In genomic region chr1:87153776-87154500, GRCm38 (mm10) we compare ENCODE assay signal across 10 mouse cellular contexts. TPM values are rescaled to one million over a fixed set of nuclear protein-coding genes. Genes with fewer than 3 reads are reported as not detected.
DNase-seq lines count a peak whose midpoint lies in the region; ATAC-seq and TF ChIP-seq lines count a peak whose summit lies in the region.
"Had no signal": no experiment of that assay in that cellular context is flagged by ENCODE, and none has a peak within 500 bp of the region (broad histone marks: within the 10 kb centered on the region; RNA-seq: fewer than 3 reads in every experiment).

No protein-coding gene starts in this region.

- peaks cover 13% of the 10 kb centered on the region for H3K4me1 ChIP-seq in heart, embryonic 11.5 days (ENCODE audit: control insufficient read depth, insufficient read depth, low read length)
- H3K4me1 ChIP-seq in E14TG2a.4 (replicated peaks; ENCODE audit: low read depth, low read length) = peaks cover 33% of the 10 kb centered on the region
- H3K4me1 ChIP-seq in forebrain, embryonic 16.5 days (replicated peaks; ENCODE audit: control insufficient read depth, insufficient read depth, low read length) = peaks cover 24% of the 10 kb centered on the region
- H3K4me1 ChIP-seq in liver, embryonic 16.5 days (ENCODE audit: control insufficient read depth, low read depth, low read length) = no peaks in the 10 kb centered on the region

- no peaks in the 10 kb centered on the region for H3K36me3 ChIP-seq in heart, embryonic 11.5 days (ENCODE audit: control insufficient read depth, insufficient read depth, low read length)
- H3K36me3 ChIP-seq in E14TG2a.4 (ENCODE audit: insufficient read depth, low read length) = no peaks in the 10 kb centered on the region
- H3K36me3 ChIP-seq in forebrain, embryonic 16.5 days (ENCODE audit: control insufficient read depth, insufficient read depth) = no peaks in the 10 kb centered on the region
- no peaks in the 10 kb centered on the region for H3K36me3 ChIP-seq in liver, embryonic 16.5 days (ENCODE audit: control insufficient read depth, insufficient read depth)

- WGBS in heart, embryonic 11.5 days (ENCODE audit: insufficient replicate concordance) = 2% methylated on average over 64 of the region's 72 CpGs
- WGBS in forebrain, embryonic 16.5 days = under 1% methylated on average over 72 of the region's 72 CpGs
- 1% methylated on average over 72 of the region's 72 CpGs for WGBS in liver, embryonic 16.5 days (ENCODE audit: insufficient replicate concordance)

- peak overlapping the region; percentile 38 for H3K4me3 ChIP-seq in heart, embryonic 11.5 days (ENCODE audit: low read depth, low read length)
- H3K4me3 ChIP-seq in E14TG2a.4 (replicated peaks; ENCODE audit: low read length) = peak overlapping the region; percentile 73
- peak overlapping the region; percentile 52 for H3K4me3 ChIP-seq in forebrain, embryonic 16.5 days (replicated peaks; ENCODE audit: low read length)
- H3K4me3 ChIP-seq in liver, embryonic 16.5 days (ENCODE audit: low read depth, low read length) = peak overlapping the region; percentile 13; the same call in 1 of the 2 replicates

- no peaks in the 10 kb centered on the region for H3K9me3 ChIP-seq in heart, embryonic 11.5 days (replicated peaks; ENCODE audit: control insufficient read depth, low read length)
- H3K9me3 ChIP-seq in E14TG2a.4 (ENCODE audit: low read length) = peaks cover 15% of the 10 kb centered on the region; the same call in 1 of the 2 replicates
- no peaks in the 10 kb centered on the region for H3K9me3 ChIP-seq in forebrain, embryonic 16.5 days (ENCODE audit: control insufficient read depth, low read length)
- no peaks in the 10 kb centered on the region for H3K9me3 ChIP-seq in liver, embryonic 16.5 days (replicated peaks; ENCODE audit: control insufficient read depth, low read length)

- H3K4me2 ChIP-seq in heart, embryonic 11.5 days = peak overlapping the region; percentile 62
- H3K4me2 ChIP-seq in forebrain, embryonic 16.5 days (ENCODE audit: low read length) = peak overlapping the region; percentile 56
- H3K4me2 ChIP-seq in liver, embryonic 16.5 days (ENCODE audit: low read depth, low read length) = peak overlapping the region; percentile 24; the same call in 1 of the 2 replicates

- 0 out of 2 replicates have a peak, but pooled peaks have one; percentile 27 for ATAC-seq in heart, embryonic 11.5 days (replicated peaks; ENCODE audit: insufficient number of reproducible peaks, low FRiP score, low TSS enrichment)
- peak; percentile 37 for ATAC-seq in forebrain, embryonic 16.5 days
- ATAC-seq in liver, embryonic 16.5 days (ENCODE audit: low read depth) = no peak

- no peak for DNase-seq in heart, adult 9 months (ENCODE audit: low spot score in 2 of 2)
- no peak for DNase-seq in adrenal gland, postnatal 4 days (ENCODE audit: low spot score in 2 of 2)
- no peak for DNase-seq in MN1 (ENCODE audit: low spot score)
- no peak for DNase-seq in B cell, adult 2 months
- DNase-seq: heart, postnatal 36 days had no signal

- H3K9ac ChIP-seq in heart, embryonic 11.5 days (ENCODE audit: low read depth, low read length) = no peak overlapping the region
- peak overlapping the region; percentile 46 for H3K9ac ChIP-seq in forebrain, embryonic 16.5 days (replicated peaks; ENCODE audit: low read depth, low read length)
- H3K9ac ChIP-seq in liver, embryonic 16.5 days (ENCODE audit: low read depth, low read length) = no peak overlapping the region

- no peak overlapping the region for H3K27ac ChIP-seq in heart, embryonic 11.5 days (ENCODE audit: low read depth, low read length)
- no peak overlapping the region for H3K27ac ChIP-seq in forebrain, embryonic 16.5 days (ENCODE audit: low read length)
- H3K27ac ChIP-seq in liver, embryonic 16.5 days (ENCODE audit: low read length) = no peak overlapping the region

- TF ChIP-seq CTCF in E14TG2a.4 (conservative IDR thresholded peaks at IDR 0.05; ENCODE audit: low read length) = no peak

- peaks cover 99% of the 10 kb centered on the region for H3K27me3 ChIP-seq in heart, embryonic 11.5 days (ENCODE audit: control insufficient read depth, insufficient read depth, low read length)
- peaks cover 100% of the 10 kb centered on the region for H3K27me3 ChIP-seq in E14TG2a.4 (ENCODE audit: insufficient read depth, low read length)
- H3K27me3 ChIP-seq in forebrain, embryonic 16.5 days (replicated peaks; ENCODE audit: control insufficient read depth, insufficient read depth, low read length) = peaks cover 79% of the 10 kb centered on the region
- H3K27me3 ChIP-seq in liver, embryonic 16.5 days (ENCODE audit: control insufficient read depth, insufficient read depth, low read depth, low read length) = peaks cover 72% of the 10 kb centered on the region

RNA-seq across cellular contexts. Expression of gene Ecel1, which starts 2.4 kb away (rescaled TPM):
- not detected in 2 replicates for polyA plus RNA-seq in heart, embryonic 11.5 days (2014; fragmentation: Nextera tagmentation; extraction: Ambion mirVana)
- 13.4 and 25.3 TPM in 2 replicates for polyA plus RNA-seq in forebrain, embryonic 16.5 days (2015; fragmentation: Nextera tagmentation; extraction: Ambion mirVana)
- polyA plus RNA-seq in liver, embryonic 16.5 days (2015; fragmentation: Nextera tagmentation; extraction: Ambion mirVana) = 0.04 TPM in 1 of 2 replicates, not detected in the other
- 10 to 100 TPM in 1 of 2 experiments, 1 to 10 TPM in 1; 6.9 to 15.1 TPM for total RNA-seq in adrenal gland, postnatal 4 days (2021)
- total RNA-seq: heart, postnatal 36 days had no signal

RNA-seq across cellular contexts. Expression of gene Akp3, which starts 29.2 kb away (rescaled TPM):
- polyA plus RNA-seq in heart, embryonic 11.5 days (2014; fragmentation: Nextera tagmentation; extraction: Ambion mirVana) = not detected in 2 replicates
- not detected in 2 replicates for polyA plus RNA-seq in forebrain, embryonic 16.5 days (2015; fragmentation: Nextera tagmentation; extraction: Ambion mirVana)
- not detected in 2 replicates for polyA plus RNA-seq in liver, embryonic 16.5 days (2015; fragmentation: Nextera tagmentation; extraction: Ambion mirVana)
- not detected for total RNA-seq in adrenal gland, postnatal 4 days (2021)
- total RNA-seq: heart, postnatal 36 days had no signal
- polyA plus RNA-seq: C2C12 had no signal

RNA-seq across cellular contexts. Expression of gene Prss56, which starts 29.2 kb away (rescaled TPM):
- polyA plus RNA-seq in heart, embryonic 11.5 days (2014; fragmentation: Nextera tagmentation; extraction: Ambion mirVana) = not detected in 2 replicates
- 2.8 and 3.1 TPM in 2 replicates for polyA plus RNA-seq in forebrain, embryonic 16.5 days (2015; fragmentation: Nextera tagmentation; extraction: Ambion mirVana)
- polyA plus RNA-seq in liver, embryonic 16.5 days (2015; fragmentation: Nextera tagmentation; extraction: Ambion mirVana) = not detected in 2 replicates
- not detected for total RNA-seq in adrenal gland, postnatal 4 days (2021)
- total RNA-seq: heart, postnatal 36 days had no signal

RNA-seq across cellular contexts. Expression of gene Chrnd, which starts 36.5 kb away (rescaled TPM):
- polyA plus RNA-seq in heart, embryonic 11.5 days (2014; fragmentation: Nextera tagmentation; extraction: Ambion mirVana) = not detected in 2 replicates
- not detected in 2 replicates for polyA plus RNA-seq in forebrain, embryonic 16.5 days (2015; fragmentation: Nextera tagmentation; extraction: Ambion mirVana)
- polyA plus RNA-seq in liver, embryonic 16.5 days (2015; fragmentation: Nextera tagmentation; extraction: Ambion mirVana) = 0.07 and 0.39 TPM in 2 replicates
- total RNA-seq in adrenal gland, postnatal 4 days (2021) = under 1 TPM; 0.20 to 0.54 TPM
- total RNA-seq: heart, postnatal 36 days had no signal

RNA-seq across cellular contexts. Expression of gene Chrng, which starts 50.5 kb away (rescaled TPM):
- 0.93 and 1.5 TPM in 2 replicates for polyA plus RNA-seq in heart, embryonic 11.5 days (2014; fragmentation: Nextera tagmentation; extraction: Ambion mirVana)
- not detected in 2 replicates for polyA plus RNA-seq in forebrain, embryonic 16.5 days (2015; fragmentation: Nextera tagmentation; extraction: Ambion mirVana)
- 0.18 and 0.99 TPM in 2 replicates for polyA plus RNA-seq in liver, embryonic 16.5 days (2015; fragmentation: Nextera tagmentation; extraction: Ambion mirVana)
- total RNA-seq in adrenal gland, postnatal 4 days (2021) = under 1 TPM in 1 of 2 experiments, not detected in 1; 0.34 TPM
- total RNA-seq: heart, postnatal 36 days had no signal

Comparison
In these comparisons a context has a peak if more than half of its experiments do, and no peak if none do; other contexts are left out.
1. H3K4me3 ChIP-seq: peak in every context shown above with its lines; median percentile 73 in E14TG2a.4; 52 in forebrain, embryonic 16.5 days; 38 in heart, embryonic 11.5 days; 13 in liver, embryonic 16.5 days.
2. RNA of gene Ecel1, which starts 2.4 kb away (polyA plus RNA-seq): 13.4 to 25.3 TPM in forebrain, embryonic 16.5 days; not detected in heart, embryonic 11.5 days and 0.04 TPM in liver, embryonic 16.5 days; every median in the first group is over 10 times any median in the second.
3. Peak in every context shown above with its lines, with median percentiles within 50 percentile points of each other: H3K4me2 ChIP-seq.